Mouse (Mus musculus): ENCODE data around the gene Lrrc39. TPM values are rescaled to one million over a fixed set of nuclear protein-coding genes. Genes with fewer than 3 reads are reported as not detected.

Gene Lrrc39
- polyA plus RNA-seq, 1 experiment from 2014 or later = 0.45 TPM

- H3K36me3 ChIP-seq = peaks cover 28% of the 10 kb centered on the region
- no peaks in the 10 kb centered on the region for H3K9me3 ChIP-seq (replicated peaks)
- no peak overlapping the region for H3K4me3 ChIP-seq (replicated peaks)
- WGBS = 89% methylated on average over 8 of the region's 8 CpGs
- no peaks in the 10 kb centered on the region for H3K4me1 ChIP-seq
- H3K27ac ChIP-seq (replicated peaks) = no peak overlapping the region
- H3K27me3 ChIP-seq (replicated peaks) = no peaks in the 10 kb centered on the region
- H3K4me2 ChIP-seq = no peak overlapping the region
- no peak for ATAC-seq (ENCODE audit: low FRiP score)
- no peak overlapping the region for H3K9ac ChIP-seq (replicated peaks)
Measured at GRCm38 (mm10) chr3:116615318-116616068, 52.7 kb downstream of the Lrrc39 start.

- Histone ChIP-seq H3K4me2 (no peak overlapping the region), H3K4me1 (no peaks in the 10 kb centered on the region), H3K9me3 (replicated peaks) (no peaks in the 10 kb centered on the region), H3K36me3 (peaks cover 37% of the 10 kb centered on the region), H3K9ac (replicated peaks) (no peak overlapping the region), H3K27me3 (replicated peaks) (no peaks in the 10 kb centered on the region), H3K27ac (replicated peaks) (no peak overlapping the region), H3K4me3 (replicated peaks) (no peak overlapping the region)
- no peak for ATAC-seq (ENCODE audit: low FRiP score)
- 85% methylated on average over 6 of the region's 6 CpGs for WGBS
Measured at GRCm38 (mm10) chr3:116618855-116619254, 56.1 kb downstream of the Lrrc39 start.

GRCm38 (mm10) chr3:116620636-116621370 is 58.0 kb downstream of the Lrrc39 start:
- H3K9ac ChIP-seq (replicated peaks) = no peak overlapping the region
- no peak overlapping the region for H3K4me3 ChIP-seq (replicated peaks)
- H3K4me1 ChIP-seq = no peaks in the 10 kb centered on the region
- H3K27ac ChIP-seq (replicated peaks) = no peak overlapping the region
- no peaks in the 10 kb centered on the region for H3K27me3 ChIP-seq (replicated peaks)
- ATAC-seq (ENCODE audit: low FRiP score) = no peak
- no peaks in the 10 kb centered on the region for H3K9me3 ChIP-seq (replicated peaks)
- H3K4me2 ChIP-seq = no peak overlapping the region
- WGBS = 91% methylated on average over 7 of the region's 7 CpGs
- peaks cover 22% of the 10 kb centered on the region for H3K36me3 ChIP-seq

GRCm38 (mm10) chr3:116622641-116623040 is 59.9 kb downstream of the Lrrc39 start:
- ATAC-seq (ENCODE audit: low FRiP score) = no peak
- peaks cover 21% of the 10 kb centered on the region for H3K36me3 ChIP-seq
- 93% methylated on average over 7 of the region's 7 CpGs for WGBS
- H3K9me3 ChIP-seq (replicated peaks) = no peaks in the 10 kb centered on the region
- no peak overlapping the region for H3K4me3 ChIP-seq (replicated peaks)
- H3K27me3 ChIP-seq (replicated peaks) = no peaks in the 10 kb centered on the region
- H3K4me2 ChIP-seq = no peak overlapping the region
- H3K4me1 ChIP-seq = no peaks in the 10 kb centered on the region
- H3K27ac ChIP-seq (replicated peaks) = no peak overlapping the region
- no peak overlapping the region for H3K9ac ChIP-seq (replicated peaks)

- Histone ChIP-seq H3K9me3 (replicated peaks) (no peaks in the 10 kb centered on the region), H3K36me3 (peaks cover 50% of the 10 kb centered on the region), H3K27me3 (replicated peaks) (no peaks in the 10 kb centered on the region), H3K9ac (replicated peaks) (no peak overlapping the region), H3K4me3 (replicated peaks) (no peak overlapping the region), H3K27ac (replicated peaks) (no peak overlapping the region), H3K4me1 (no peaks in the 10 kb centered on the region), H3K4me2 (no peak overlapping the region)
- ATAC-seq (ENCODE audit: low FRiP score) = no peak
- WGBS = 72% methylated on average over 1 of the region's 1 CpGs
Measured at GRCm38 (mm10) chr3:116631459-116631858, 68.7 kb downstream of the Lrrc39 start.

Other genes with a start within 250 kb of the Lrrc39 start
- 3.5 and 5.4 TPM in 2 replicates for gene Cdc14a, start 138.9 kb upstream of the Lrrc39 start, polyA plus RNA-seq (2015; fragmentation: Nextera tagmentation; extraction: Ambion mirVana)
- 99.8 and 112 TPM in 2 replicates for gene Rtca, start 54.8 kb upstream of the Lrrc39 start, polyA plus RNA-seq (2015; fragmentation: Nextera tagmentation; extraction: Ambion mirVana)
- gene Dbt, start 49.9 kb upstream of the Lrrc39 start, polyA plus RNA-seq (2015; fragmentation: Nextera tagmentation; extraction: Ambion mirVana) = 13.7 and 15.4 TPM in 2 replicates
- 12.9 and 17.0 TPM in 2 replicates for gene Sass6, start 32.0 kb downstream of the Lrrc39 start, polyA plus RNA-seq (2015; fragmentation: Nextera tagmentation; extraction: Ambion mirVana)
- gene Trmt13, start 51.6 kb downstream of the Lrrc39 start, polyA plus RNA-seq (2015; fragmentation: Nextera tagmentation; extraction: Ambion mirVana) = 26.6 and 29.1 TPM in 2 replicates
- 59.9 and 68.5 TPM in 2 replicates for gene Mfsd14a, start 99.7 kb downstream of the Lrrc39 start, polyA plus RNA-seq (2015; fragmentation: Nextera tagmentation; extraction: Ambion mirVana)
- not detected in 2 replicates for gene Gm43191, start 118.3 kb downstream of the Lrrc39 start, polyA plus RNA-seq (2015; fragmentation: Nextera tagmentation; extraction: Ambion mirVana)
- 7.8 and 10.0 TPM in 2 replicates for gene Slc35a3, start 149.9 kb downstream of the Lrrc39 start, polyA plus RNA-seq (2015; fragmentation: Nextera tagmentation; extraction: Ambion mirVana)
- 17.0 TPM in 2 replicates for gene Agl, start 245.2 kb downstream of the Lrrc39 start, polyA plus RNA-seq (2015; fragmentation: Nextera tagmentation; extraction: Ambion mirVana)

Measured in neural tube, embryonic 15.5 days (tissue).